Mouse (Mus musculus): ENCODE results near the gene Bloc1s3.

Bloc1s3 gene

GRCm38 (mm10) chr7:19508150-19508923 lies at the start of gene Bloc1s3, which contains the start of gene Trappc6a:
Gene Bloc1s3 (minus strand): TSS chr7:19508367.
Gene Trappc6a (plus strand): TSS chr7:19508395.
- DNase-seq (ENCODE audit: low spot score in 2 of 2) = peak; percentile 90 to 93

- no peak for DNase-seq (ENCODE audit: low spot score in 2 of 2)
These were observed 48.9 kb upstream of the Bloc1s3 start for GRCm38 (mm10) chr7:19557086-19557485.

GRCm38 (mm10) chr7:19554168-19554567 lies 46.0 kb upstream of the Bloc1s3 start:
- DNase-seq (ENCODE audit: low spot score in 2 of 2) = no peak

- no peak for DNase-seq (ENCODE audit: low spot score in 2 of 2)
These were observed 44.3 kb upstream of the Bloc1s3 start for GRCm38 (mm10) chr7:19552443-19552842.

- DNase-seq (ENCODE audit: low spot score in 2 of 2) = no peak
These were observed 43.5 kb upstream of the Bloc1s3 start for GRCm38 (mm10) chr7:19551634-19552033.

GRCm38 (mm10) chr7:19549394-19549793 lies 41.2 kb upstream of the Bloc1s3 start:
- no peak for DNase-seq (ENCODE audit: low spot score in 2 of 2)

GRCm38 (mm10) chr7:19547344-19547969 lies 39.3 kb upstream of the Bloc1s3 start:
- no peak for DNase-seq (ENCODE audit: low spot score in 2 of 2)

GRCm38 (mm10) chr7:19546007-19546406 lies 37.8 kb upstream of the Bloc1s3 start:
- no peak for DNase-seq (ENCODE audit: low spot score in 2 of 2)

- DNase-seq (ENCODE audit: low spot score in 2 of 2) = no peak
These were observed 35.4 kb upstream of the Bloc1s3 start for GRCm38 (mm10) chr7:19543584-19543983.

GRCm38 (mm10) chr7:19542155-19542691 lies 34.1 kb upstream of the Bloc1s3 start:
- peak in 1 of 2 experiments; percentile 68 for DNase-seq (ENCODE audit: low spot score in 2 of 2)

- DNase-seq (ENCODE audit: low spot score in 2 of 2) = no peak
These were observed 33.6 kb upstream of the Bloc1s3 start for GRCm38 (mm10) chr7:19541681-19542154.

GRCm38 (mm10) chr7:19540771-19541566 lies 32.8 kb upstream of the Bloc1s3 start:
- no peak for DNase-seq (ENCODE audit: low spot score in 2 of 2)

GRCm38 (mm10) chr7:19534676-19535075 lies 26.5 kb upstream of the Bloc1s3 start:
- DNase-seq (ENCODE audit: low spot score in 2 of 2) = no peak

GRCm38 (mm10) chr7:19532240-19532639 lies 24.1 kb upstream of the Bloc1s3 start:
- DNase-seq (ENCODE audit: low spot score in 2 of 2) = no peak

- DNase-seq (ENCODE audit: low spot score in 2 of 2) = no peak
These were observed 22.9 kb upstream of the Bloc1s3 start for GRCm38 (mm10) chr7:19531077-19531476.

- no peak for DNase-seq (ENCODE audit: low spot score in 2 of 2)
These were observed 16.9 kb upstream of the Bloc1s3 start for GRCm38 (mm10) chr7:19525105-19525481.

- no peak for DNase-seq (ENCODE audit: low spot score in 2 of 2)
These were observed 16.4 kb upstream of the Bloc1s3 start for GRCm38 (mm10) chr7:19524420-19525104.

GRCm38 (mm10) chr7:19523757-19524419 lies 15.7 kb upstream of the Bloc1s3 start:
- peak; percentile 57 to 77 for DNase-seq (ENCODE audit: low spot score in 2 of 2)

GRCm38 (mm10) chr7:19523017-19523756 lies 15.0 kb upstream of the Bloc1s3 start:
- no peak for DNase-seq (ENCODE audit: low spot score in 2 of 2)

GRCm38 (mm10) chr7:19520032-19520431 lies 11.9 kb upstream of the Bloc1s3 start:
- DNase-seq (ENCODE audit: low spot score in 2 of 2) = no peak

All from frontal cortex, postnatal 10 days (tissue).